Mouse (Mus musculus): ENCODE data around the gene Nkx2-3.

Nkx2-3 gene

DNA sequence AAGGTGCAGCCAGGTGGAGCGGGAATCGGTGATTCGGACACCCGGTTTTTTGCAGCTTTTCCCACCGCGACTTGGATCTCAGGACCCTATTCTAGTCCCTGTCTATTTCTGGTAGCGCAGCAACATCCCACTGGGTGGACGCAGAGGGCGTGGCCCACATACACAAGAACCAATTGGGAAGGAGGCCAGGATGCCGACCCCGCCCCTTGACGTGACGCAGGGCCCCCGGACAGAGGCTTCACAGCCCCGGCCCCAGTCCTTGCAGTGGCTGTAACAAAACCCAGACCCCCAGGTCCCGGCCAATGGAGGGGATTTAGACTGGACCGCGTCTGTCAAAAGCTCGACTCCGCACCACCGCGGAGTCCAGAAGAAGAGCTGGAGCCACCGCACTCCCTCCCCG is at the start of gene Nkx2-3:
Nkx2-3 (plus strand) TSS at position 275 of the 400 bp plus-strand sequence.
- DNase-seq (ENCODE audit: low read depth, low spot score) = no peak

DNA sequence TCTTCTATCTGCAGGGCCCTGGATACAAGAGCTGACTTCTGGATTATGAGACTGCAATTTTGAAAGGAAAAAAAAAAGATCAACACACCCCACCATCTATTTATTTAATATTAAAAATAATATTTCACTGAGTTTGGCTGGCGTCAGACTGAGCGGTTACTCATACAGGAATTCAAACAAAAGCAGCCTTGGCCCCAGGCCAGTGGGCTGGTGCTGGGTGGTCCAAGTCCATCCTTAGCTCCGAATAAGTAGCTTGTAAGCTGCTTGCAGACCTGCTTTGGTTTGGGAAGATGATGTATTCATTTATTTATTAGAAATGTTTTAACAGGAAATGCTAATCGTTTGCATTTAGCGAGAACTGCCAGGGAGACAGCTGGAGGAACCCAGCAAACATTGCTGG is 49.0 kb upstream of the Nkx2-3 start:
- DNase-seq (ENCODE audit: low read depth, low spot score) = peak; percentile 65

DNA sequence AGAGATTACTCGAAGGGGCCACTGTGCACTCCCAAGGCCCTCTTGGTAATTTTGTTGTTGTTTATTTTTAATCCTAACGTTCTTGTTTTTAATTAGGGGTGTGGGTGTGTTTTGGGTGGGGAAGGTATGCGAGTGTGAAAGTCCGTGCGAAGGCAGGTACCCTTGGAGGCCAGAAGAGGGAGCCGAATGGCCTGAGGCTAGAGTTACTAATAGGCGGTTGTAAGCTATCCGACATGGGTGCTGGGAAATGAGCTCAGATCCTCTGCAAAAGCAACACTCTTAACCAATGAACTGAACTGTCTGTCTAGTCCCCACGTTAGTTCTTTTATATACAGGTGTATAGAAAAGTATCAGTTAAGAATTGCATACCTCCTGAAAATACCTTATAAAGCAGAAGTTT is 43.8 kb upstream of the Nkx2-3 start:
- DNase-seq (ENCODE audit: low read depth, low spot score) = peak; percentile 22

DNA sequence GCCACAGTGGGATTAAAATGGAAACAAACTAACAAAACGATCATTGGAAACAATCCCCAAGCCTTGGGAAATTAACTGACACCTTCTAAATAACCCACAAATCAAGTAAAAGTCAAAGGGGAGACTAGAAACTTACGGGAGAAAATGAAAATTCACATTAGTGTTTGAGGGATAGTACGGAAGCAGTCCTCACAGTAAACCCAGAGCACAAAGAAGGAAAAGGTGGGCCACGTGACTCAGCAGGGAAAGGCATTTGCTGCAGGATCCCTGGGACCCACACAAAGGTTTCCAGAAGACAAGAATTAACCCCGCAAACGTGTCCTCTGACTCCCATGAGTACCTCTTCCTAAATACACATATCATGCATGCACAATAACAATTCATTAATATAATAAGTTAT is 43.0 kb upstream of the Nkx2-3 start:
- DNase-seq (ENCODE audit: low read depth, low spot score) = no peak

DNA sequence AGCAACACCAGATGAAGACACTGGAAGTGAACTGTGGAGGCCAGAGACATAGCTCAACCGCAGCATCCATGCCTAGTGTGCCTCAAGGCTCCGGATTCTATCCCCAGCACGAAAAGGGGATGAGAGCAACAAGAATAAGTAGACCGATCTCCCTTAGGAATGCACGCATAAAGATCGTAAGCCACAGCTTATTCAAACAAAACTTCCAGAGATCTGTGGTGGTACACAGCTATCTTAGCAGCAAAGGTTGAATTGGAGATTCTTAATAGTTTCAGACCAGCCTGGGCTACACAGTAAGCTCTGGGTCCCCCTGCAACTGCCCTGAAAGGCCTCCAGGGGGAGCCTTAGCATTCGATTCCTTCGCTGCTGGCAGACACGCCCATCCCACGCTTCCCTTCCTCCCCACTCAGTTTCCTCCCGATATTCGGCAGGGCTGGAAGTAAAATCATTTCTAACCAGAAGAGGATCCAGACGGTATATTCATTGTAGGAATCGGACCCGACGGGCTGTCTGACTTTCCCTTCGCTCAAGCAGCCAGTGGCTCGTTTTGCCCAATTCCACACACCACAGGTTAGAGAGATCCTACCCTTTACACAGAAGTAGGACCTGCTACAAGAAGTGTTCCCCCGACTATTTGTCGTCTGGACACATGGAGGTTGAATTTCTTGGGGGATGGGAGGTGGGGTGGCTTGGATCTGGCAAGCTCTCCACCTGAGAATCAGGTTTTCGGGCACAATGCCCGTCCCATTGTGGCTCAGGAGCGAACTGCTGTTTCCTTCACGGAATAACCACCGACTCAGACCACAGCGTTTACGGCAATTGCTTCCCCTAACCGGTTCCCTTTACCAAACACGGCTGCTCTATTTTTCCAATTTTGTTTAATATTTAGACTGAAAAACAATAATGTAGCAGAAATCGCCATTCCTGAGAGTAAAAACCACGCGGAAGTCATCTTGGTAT is 41.0 kb upstream of the Nkx2-3 start:
- DNase-seq (ENCODE audit: low read depth, low spot score) = peak; percentile 93

DNA sequence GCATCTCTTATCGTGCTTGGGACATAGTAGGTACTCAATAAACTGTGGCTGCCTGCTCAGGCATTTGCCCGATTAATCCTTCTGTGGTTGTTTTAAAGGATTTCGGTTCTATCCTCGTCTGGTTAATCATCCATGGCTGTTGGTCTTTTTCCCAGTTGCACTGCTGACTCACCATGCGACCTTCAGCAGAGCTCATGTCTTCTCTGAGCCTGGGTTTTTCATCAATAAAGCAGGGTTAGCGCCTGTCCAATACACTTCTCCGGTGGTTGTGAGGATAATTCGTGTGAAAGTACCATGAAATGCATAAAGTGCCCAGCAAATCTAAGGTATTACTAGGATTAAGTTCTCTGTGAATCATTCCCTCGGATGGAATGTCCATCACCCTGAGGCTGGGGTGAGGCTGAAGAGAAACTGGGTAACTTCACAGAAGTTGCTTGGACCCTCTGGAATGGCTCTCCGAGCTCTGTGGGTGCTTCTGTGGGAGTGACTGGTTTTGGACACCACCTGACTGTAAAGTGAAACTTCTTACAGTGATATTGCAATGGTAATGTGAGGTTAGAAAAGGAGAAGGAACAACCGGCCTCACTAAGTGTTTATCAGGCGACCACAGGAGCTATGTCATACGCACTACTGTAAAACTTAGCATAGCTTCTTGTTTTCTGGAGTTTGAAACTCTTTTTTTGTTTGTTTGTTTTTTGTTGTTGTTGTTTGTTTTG is 32.9 kb upstream of the Nkx2-3 start:
- DNase-seq (ENCODE audit: low read depth, low spot score) = peak; percentile 51

DNA sequence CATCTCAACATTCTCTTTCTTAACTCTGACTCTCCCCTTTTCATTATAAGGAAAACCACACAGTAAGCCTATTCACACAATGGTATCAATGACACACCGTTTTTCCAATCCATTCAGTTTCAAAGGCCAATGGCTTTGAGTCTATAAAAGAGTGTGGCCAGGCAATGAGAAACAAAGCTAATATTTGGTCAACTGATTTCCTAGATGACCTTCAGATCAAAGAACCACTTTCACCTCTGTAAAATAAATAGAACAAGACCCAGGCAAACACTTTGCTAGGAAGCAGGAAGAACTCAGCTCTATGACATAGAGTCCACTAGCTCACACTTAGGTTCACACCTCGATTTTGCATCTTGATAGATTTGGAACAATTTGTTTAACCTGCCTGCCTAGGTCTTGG is 30.9 kb upstream of the Nkx2-3 start:
- no peak for DNase-seq (ENCODE audit: low read depth, low spot score)

DNA sequence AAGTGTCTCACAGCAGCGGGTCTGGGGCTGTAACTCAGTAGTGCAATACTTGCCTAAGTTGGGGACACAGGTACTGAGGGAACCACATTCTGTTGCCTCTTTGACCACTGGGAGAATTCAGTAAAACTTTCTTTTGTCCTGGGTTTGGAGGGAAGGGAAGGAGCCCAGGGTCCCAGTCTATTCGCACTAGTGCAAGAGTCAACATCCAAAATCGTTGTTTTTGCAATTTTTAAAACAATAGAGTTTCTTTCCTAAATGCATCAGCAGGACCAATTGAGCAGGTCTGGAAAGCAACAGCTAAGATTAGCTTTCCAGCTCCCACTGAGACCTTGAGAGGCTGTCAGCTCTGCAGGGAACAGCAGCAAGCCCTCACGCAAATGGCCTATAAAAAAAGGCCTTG is 28.9 kb upstream of the Nkx2-3 start:
- no peak for DNase-seq (ENCODE audit: low read depth, low spot score)

DNA sequence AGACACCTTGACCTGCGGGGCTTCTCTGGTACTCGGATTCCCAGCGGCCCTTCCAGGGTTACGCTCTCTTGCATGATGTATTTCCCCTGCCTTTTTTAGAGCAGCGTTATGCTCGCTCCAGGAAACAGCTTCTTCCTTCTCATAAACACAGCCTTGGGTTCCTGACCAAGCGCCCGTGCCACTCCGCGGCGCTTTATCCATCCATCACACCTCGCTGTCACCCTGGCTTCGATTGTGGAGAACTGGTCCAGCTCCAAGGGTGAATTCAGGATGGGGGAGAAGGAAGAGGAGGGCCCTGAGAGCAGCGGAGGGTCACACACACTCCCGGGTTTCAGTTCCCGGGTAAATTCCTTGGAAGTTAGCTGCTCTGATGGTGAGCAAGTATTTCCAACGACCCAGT is 28.5 kb upstream of the Nkx2-3 start:
- no peak for DNase-seq (ENCODE audit: low read depth, low spot score)

DNA sequence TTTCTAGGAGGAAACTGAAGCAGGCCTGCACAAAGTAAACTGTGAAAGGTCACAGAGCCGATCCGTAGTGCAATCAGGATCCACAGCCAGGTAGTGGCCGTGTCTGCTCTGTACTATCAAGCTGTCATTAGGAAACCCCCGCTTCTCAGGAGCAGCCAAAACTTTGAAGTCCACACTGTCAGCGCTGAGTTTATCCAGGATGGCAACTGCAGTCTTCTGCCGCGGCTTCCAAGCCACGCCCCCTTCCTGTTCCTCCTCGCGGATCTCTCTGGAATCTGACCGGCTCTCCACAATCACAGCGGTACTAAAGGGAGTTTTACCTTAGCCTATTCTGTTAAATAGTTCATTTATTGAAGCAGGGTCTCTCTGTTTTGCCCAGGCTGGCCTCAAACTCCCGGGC is 27.3 kb upstream of the Nkx2-3 start:
- no peak for DNase-seq (ENCODE audit: low read depth, low spot score)

DNA sequence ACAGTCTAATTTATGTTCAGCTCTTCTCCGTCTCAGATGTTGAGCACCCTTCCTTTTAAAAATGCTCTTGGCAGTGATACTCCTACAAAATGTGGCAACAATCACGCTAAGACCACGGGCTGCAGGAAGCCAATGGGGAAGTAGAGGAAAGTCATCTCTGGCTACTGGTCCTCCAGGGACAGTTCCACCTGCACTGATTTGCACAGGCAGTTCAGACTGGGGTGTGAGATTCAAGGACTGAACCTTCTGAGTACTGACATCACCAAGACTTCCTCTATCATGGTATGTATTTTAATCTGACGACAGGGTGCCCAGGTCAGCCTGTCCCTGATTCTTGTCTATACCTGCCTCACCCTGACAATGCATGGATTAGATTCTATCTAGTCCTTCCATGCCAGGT is 20.1 kb upstream of the Nkx2-3 start:
- no peak for DNase-seq (ENCODE audit: low read depth, low spot score)

DNA sequence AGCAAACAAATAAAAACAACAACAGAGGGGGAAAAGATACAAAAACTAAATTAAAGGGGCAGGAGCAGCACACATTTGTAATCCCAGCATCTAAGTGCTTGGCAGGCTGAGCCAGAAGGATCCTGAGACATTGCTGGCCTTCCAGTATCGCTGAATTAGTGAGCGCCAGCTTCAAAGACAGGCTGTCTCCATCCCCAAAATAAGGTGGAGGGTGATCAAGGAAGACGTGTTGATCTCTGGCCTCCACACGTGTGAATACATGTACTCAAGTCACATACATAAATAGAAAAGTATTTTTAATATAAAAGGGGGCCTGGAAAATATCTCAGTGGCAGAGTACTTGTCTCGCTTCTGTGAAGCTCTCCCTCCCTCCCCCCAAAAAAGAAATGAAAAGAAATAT is 15.1 kb upstream of the Nkx2-3 start:
- DNase-seq (ENCODE audit: low read depth, low spot score) = no peak

DNA sequence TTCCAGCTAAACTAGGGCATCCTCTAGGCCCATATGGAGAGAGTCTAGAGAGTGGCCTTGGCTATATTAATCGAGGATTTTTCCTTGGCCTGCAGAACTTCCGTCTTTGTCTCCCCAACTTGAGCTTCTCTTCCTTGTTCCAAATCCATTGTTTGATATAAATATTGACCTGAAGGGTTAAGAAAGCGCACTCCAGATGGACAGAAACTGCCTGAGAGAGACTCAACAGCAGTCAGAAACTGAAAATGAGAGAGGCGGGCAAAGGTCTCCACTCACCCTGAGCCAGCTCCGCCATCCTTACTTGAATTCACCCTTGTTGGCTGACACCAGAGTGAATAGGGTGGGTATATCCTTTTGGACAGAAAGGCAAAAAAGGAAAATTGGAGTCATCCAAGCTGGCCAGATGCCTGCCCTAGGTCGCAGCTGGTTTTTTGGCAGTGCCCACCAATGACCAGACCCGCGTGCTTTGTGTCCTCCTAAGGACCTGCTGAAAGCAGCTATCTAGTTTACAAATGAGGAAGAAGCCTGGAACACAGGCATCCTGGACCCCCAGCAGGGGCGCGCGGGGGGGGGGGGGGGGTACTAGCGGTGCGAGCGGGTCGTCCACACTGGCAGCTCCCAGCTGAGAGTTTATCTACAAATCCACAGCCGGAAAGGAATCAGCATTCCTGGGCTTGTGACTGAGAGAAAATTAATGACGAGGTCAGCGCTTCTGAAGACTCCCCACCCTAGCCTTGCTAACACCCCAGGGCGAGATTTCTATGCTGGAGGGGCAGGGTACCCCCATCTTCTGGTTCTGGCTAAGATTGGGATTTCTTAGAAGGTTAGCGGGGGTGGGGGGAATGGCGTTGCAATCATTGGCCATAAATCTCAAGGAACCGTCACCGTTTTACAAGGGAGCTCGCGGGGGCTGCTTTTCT is 13.1 kb upstream of the Nkx2-3 start:
- no peak for DNase-seq (ENCODE audit: low read depth, low spot score)

DNA sequence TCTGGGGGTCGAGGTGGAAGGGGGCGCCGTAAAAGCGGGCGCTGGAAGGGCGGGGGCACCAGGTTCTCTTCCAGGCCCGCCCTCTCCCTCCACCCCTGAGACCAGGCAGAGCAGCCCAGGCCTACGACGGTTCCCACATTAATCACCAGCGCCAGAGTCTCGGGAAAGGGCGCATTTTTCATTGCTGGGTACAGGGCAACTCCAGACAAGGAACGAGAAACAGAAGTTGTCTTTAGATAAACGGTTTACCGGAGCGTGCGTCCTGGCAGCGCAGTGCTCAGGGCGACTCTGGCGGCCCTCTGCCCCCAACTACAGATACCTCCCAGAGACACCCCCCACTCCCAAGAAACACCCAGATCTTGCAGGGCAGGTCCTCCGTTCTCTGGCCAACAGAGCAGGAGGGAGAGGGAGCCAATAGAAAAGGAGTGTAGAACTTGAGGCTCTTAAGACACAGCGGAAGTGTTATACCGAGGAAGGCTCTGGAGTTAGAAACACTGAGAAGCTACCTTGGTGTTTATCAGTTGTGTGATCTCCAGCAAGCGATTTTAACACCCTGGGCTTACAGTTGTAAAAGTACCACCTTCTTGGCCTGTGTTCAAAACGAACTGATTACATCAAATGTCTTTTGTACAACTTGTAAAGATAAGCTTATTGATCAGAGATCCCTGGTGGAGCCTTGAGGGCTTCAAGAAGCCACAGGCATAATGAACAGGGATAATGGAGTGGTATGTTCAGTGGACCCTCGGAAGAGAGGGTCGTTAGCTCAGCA is 12.2 kb upstream of the Nkx2-3 start:
- no peak for DNase-seq (ENCODE audit: low read depth, low spot score)

DNA sequence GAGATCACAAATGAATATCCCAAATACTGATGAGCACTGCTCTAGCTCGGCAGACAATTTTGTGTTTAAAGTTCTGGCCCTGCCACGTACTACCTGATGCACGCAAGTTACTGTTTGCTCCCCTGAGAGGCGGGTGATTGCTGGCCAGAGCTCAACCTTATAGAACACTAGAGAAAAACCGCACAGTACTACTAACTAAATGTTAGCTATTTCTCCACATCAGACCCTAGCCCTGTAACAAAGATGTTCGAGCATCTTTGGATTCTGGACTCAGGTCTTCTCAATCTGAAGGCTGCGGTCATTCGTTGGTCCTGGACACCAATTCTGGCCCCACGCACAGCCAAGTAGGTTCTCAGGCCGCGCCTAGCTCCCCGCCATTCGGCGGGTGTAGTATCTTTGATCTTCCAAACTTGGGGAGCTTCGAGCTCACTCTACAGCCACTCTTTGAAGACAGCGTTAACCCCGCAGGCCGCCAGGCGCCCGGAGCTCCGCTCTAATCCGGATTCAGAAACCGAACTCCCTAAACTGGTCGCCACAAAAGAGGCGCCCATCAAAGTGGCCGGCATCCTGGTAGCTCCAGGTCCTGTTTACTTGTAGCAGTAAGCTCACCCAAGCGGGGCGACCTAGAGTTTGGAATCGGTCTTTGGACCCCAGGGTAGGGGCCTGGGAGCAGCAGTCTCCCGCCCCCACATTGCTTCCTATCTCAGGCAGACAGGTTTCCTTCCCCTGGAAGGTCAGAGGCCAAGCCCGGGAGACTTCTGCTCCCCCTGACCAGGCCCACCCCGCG is 11.4 kb upstream of the Nkx2-3 start:
- DNase-seq (ENCODE audit: low read depth, low spot score) = no peak

DNA sequence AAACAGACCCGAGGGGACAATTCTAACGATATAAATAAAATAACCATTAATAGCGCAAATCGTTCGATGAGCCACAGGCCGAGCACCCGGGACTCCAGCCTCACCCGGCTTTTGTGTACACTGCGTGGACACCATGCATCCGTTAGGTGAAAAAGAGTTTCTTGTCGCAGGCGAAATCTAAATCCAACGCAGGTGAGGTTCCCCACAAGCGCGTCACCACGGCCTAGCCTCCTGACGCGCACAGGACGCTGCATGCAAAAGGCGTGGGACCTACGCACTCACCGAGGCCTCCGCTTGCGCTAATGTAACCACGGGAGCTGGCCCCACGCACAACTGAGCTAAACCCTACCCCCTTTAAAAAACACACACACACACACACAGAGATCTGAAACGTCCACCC is 10.7 kb upstream of the Nkx2-3 start:
- DNase-seq (ENCODE audit: low read depth, low spot score) = no peak

DNA sequence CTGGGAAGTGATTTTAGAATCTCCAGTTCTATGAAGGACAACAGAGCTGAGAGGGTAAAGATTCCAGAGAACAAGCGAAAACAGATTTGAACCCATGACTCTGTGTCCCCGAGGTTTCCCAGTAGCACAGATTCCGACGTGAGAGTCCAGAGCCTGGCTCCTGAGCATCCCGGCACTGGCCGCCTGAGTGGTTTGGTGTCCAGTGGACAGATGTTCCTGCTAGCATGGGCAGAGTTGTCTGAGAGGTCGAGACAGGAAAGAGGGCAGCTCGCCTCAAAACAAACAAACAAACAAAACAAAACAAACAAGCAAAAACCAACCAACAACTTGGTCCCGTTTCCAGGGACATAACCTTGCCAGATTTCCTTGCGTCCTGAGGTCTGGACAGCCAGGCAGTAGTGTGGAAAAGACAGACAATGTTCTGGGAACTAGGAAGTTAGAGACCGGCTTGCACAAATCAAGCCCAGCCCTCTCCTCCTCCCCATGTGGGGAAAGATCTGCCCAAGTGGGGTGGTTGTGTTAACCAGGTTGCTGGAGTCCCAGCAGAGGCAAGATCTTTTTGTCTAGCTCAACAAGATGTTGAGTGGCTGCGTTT is 10.0 kb upstream of the Nkx2-3 start:
- DNase-seq (ENCODE audit: low read depth, low spot score) = no peak

DNA sequence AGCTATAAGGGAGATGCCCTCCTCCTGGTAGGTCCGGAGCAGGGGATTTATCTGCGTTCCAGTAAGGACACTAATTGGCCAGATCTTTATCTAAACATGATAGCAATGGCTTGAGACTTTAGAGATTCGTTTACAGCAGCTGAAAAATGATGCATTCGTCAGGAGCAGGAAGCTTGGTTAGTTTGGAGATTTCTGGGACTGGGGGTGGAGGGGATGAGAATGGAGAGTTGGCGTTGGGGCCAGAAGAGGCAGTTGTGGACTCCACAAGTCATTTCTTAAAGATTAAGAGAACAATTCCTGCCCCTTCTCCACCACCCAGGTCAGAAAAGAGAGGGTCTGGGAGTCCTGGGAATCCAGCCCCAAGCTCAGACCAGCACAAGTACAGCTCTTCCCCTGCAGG is 8.6 kb upstream of the Nkx2-3 start:
- DNase-seq (ENCODE audit: low read depth, low spot score) = no peak

DNA sequence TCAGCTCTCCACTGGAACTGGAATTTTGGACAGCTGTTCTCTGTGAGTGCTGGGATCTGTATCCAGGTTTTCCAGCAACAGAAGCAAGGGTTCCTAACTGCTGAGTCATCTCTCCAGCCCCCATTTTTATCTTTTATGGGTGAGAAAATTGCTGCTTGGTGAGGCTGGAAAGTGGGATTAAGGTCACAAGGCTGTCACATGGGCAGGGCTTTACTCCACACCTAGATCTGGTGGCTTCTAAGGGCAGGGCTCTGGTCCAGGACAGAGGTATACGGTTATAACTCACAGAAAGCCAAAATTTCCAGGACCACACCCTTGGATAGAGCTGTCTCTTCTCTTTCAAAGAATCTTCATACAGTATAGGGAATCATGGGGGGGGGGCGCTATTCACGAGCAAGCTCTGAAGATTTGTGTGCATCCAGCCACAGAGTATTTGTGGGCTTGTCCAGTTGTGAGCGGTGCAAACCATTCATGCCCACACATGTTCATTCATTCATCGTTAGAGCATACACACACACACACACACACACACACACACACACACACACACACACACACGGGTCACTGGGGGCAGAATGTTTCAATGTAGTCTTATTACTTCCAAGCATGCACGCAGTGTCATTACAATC is 7.5 kb upstream of the Nkx2-3 start:
- DNase-seq (ENCODE audit: low read depth, low spot score) = peak; percentile 74
